Mouse (Mus musculus): ENCODE measurements at regions not wholly inside any gene's neighbourhood (a gene's known extent, or its start where the extent isn't known, plus 50 kb on each side); places are given as distances from the start of the nearest gene placed in this dataset.

DNA sequence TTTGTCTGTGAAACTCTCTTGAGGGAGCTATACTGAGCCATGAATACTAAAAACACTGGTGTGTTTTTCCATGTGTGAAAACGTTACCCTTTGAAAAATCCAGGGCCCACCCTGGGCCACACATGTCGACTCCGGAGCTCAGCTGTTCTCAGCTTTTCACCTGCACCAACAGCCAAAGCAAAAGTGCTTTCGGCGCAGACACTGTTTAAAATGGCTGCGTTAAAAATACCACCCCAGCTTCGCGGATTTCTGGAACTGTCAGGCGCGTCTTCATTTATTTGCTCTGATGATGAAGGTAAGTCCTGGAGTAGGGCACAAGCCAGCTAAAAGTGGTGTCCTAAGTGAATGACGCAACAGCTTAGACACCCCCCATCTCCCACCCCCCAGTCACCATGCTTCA, 108.0 kb downstream of the Adcyap1r1 start:
- Histone ChIP-seq H3K4me3 (ENCODE audit: insufficient read depth, low read depth, low read length) (no peak overlapping the region), H3K4me1 (ENCODE audit: control insufficient read depth, insufficient read depth, insufficient read length, low read length) (no peaks in the 10 kb centered on the region), H3K27ac (replicated peaks; ENCODE audit: low read depth, low read length) (no peak overlapping the region)
